In the genomic region with DNA sequence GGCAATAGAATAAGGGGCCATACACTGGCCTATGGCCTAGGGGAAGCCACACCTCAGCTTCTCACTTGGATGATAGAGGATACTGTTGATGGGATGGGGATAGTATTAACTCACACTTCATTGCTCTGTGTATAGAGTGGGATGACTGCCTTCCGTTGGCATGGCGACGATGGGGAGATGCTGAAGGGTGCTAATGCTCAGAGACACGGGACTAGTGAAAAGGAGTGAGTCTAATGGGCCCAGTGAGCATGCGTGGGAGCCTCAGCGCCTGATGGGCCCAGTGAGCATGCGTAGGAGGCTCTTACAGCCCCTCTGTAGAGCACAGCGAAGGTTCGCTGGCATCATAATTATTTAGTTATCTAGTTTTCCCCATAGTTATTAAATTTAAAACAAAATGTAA, we compare ENCODE assay signal across 20 mouse cellular contexts. TPM values are rescaled to one million over a fixed set of nuclear protein-coding genes. Genes with fewer than 3 reads are reported as not detected.
DNase-seq lines count a peak whose midpoint lies in the region; TF ChIP-seq lines count a peak whose summit lies in the region.
"Had no signal": no experiment of that assay in that cellular context is flagged by ENCODE, and none has a peak within 500 bp of the region (broad histone marks: within the 10 kb centered on the region; RNA-seq: fewer than 3 reads in every experiment).

No protein-coding gene starts in this region.

- no peak for DNase-seq in gastrocnemius, adult 2 months
- no peak for DNase-seq in gastrocnemius, postnatal 14 days
- peak; percentile 29 to 48 for DNase-seq in left cerebral cortex, adult 9 months (ENCODE audit: low spot score in 2 of 2)
- DNase-seq in left cerebral cortex, adult 18-20 months (ENCODE audit: low spot score in 2 of 2), result no peak
- peak; percentile 49 to 64 for DNase-seq in layer of hippocampus, adult 2 months (ENCODE audit: low spot score in 2 of 2)
- peak; percentile 34 to 42 for DNase-seq in right cerebral cortex, postnatal 36 days (ENCODE audit: low spot score in 2 of 2)
- DNase-seq in lung, postnatal 4 days, result no peak
- DNase-seq in adipocyte (ENCODE audit: low spot score), result no peak
- DNase-seq: adrenal gland, adult 8-10 months; cerebellum, adult 11-12 months; heart, adult 2 months; kidney, postnatal 25 days; thymus, postnatal 25 days had no signal

- H3K4me3 ChIP-seq in gastrocnemius, adult 2 months, result no peak overlapping the region
- no peak overlapping the region for H3K4me3 ChIP-seq in layer of hippocampus, adult 2 months
- H3K4me3 ChIP-seq: embryonic facial prominence, embryonic 10.5 days; forebrain, embryonic 15.5 days; heart, adult 2 months; heart, embryonic 15.5 days; liver, embryonic 15.5 days; megakaryocyte, embryonic 14.5 days; neural tube, embryonic 13.5 days had no signal

- intact Hi-C loops in gastrocnemius, adult 2 months (cut with DNase I), result no loop called here
- intact Hi-C loops in gastrocnemius, postnatal 14 days (cut with DNase I; ENCODE audit: low total_unique reads), result no loop called here

- H3K27ac ChIP-seq in gastrocnemius, adult 2 months, result peak overlapping the region; percentile 71; the same call in 1 of the 2 replicates
- peak overlapping the region; percentile 47; the same call in 1 of the 2 replicates for H3K27ac ChIP-seq in layer of hippocampus, adult 2 months
- H3K27ac ChIP-seq: embryonic facial prominence, embryonic 10.5 days; forebrain, embryonic 15.5 days; heart, adult 2 months; heart, embryonic 15.5 days; liver, embryonic 15.5 days; neural tube, embryonic 13.5 days; stomach, postnatal 0 days had no signal

- no peak for TF ChIP-seq CTCF in gastrocnemius, adult 2 months (IDR thresholded peaks at IDR 0.05)
- no peak for TF ChIP-seq CTCF in layer of hippocampus, adult 2 months (conservative IDR thresholded peaks at IDR 0.05)

RNA-seq across cellular contexts. Expression of gene Arhgef3, which starts 24.2 kb away (rescaled TPM):
- total RNA-seq in gastrocnemius, adult 2 months (2021), result 10 to 100 TPM in 1 of 2 experiments, 1 to 10 TPM in 1; 8.5 to 20.0 TPM
- total RNA-seq in gastrocnemius, postnatal 14 days (2021), result 10 to 100 TPM; 15.1 to 15.8 TPM
- 10 to 100 TPM; 67.4 to 85.3 TPM for total RNA-seq in left cerebral cortex, adult 18-20 months (2021)
- total RNA-seq in layer of hippocampus, adult 2 months (2021), result 10 to 100 TPM; 77.1 to 79.5 TPM

Comparison
In these comparisons a context has a peak if more than half of its experiments do, and no peak if none do; other contexts are left out.
1. DNase-seq: peak in left cerebral cortex, adult 9 months (2 of 2), layer of hippocampus, adult 2 months (2 of 2) and right cerebral cortex, postnatal 36 days (2 of 2); none in gastrocnemius, adult 2 months (single experiment), gastrocnemius, postnatal 14 days (single experiment), left cerebral cortex, adult 18-20 months (0 of 2), lung, postnatal 4 days (0 of 2) and adipocyte (single experiment).